ENCODE assay signal across 8 mouse cellular contexts in genomic region chr9:49594876-49595634, GRCm38 (mm10).
DNase-seq lines count a peak whose midpoint lies in the region; ATAC-seq lines count a peak whose summit lies in the region.
"Had no signal": no experiment of that assay in that cellular context is flagged by ENCODE, and none has a peak within 500 bp of the region (broad histone marks: within the 10 kb centered on the region; RNA-seq: fewer than 3 reads in every experiment).

No protein-coding gene starts in this region.

- no peak for DNase-seq in kidney, adult 18-20 months
- no peak for DNase-seq in T-cell, adult 2 months (ENCODE audit: low spot score)
- no peak for DNase-seq in left cerebral cortex, adult 8-10 months (ENCODE audit: low spot score in 2 of 2)

- peak overlapping the region; percentile 51; the same call in 1 of the 2 replicates for H3K27ac ChIP-seq in kidney, embryonic 15.5 days
- peak overlapping the region; percentile 78 for H3K27ac ChIP-seq in forebrain, embryonic 12.5 days
- H3K27ac ChIP-seq in hindbrain, embryonic 13.5 days: peak overlapping the region; percentile 88
- peak overlapping the region; percentile 73 for H3K27ac ChIP-seq in neural tube, embryonic 15.5 days (replicated peaks)
- H3K27ac ChIP-seq: liver, embryonic 15.5 days had no signal

- H3K9ac ChIP-seq in kidney, embryonic 15.5 days: no peak overlapping the region
- no peak overlapping the region for H3K9ac ChIP-seq in forebrain, embryonic 12.5 days
- H3K9ac ChIP-seq in hindbrain, embryonic 13.5 days: peak overlapping the region; percentile 64
- peak overlapping the region; percentile 36 for H3K9ac ChIP-seq in neural tube, embryonic 15.5 days (replicated peaks)
- H3K9ac ChIP-seq: liver, embryonic 15.5 days had no signal

- H3K4me3 ChIP-seq in kidney, embryonic 15.5 days (replicated peaks): no peak overlapping the region
- no peak overlapping the region for H3K4me3 ChIP-seq in forebrain, embryonic 12.5 days (replicated peaks)
- H3K4me3 ChIP-seq in hindbrain, embryonic 13.5 days: no peak overlapping the region
- no peak overlapping the region for H3K4me3 ChIP-seq in neural tube, embryonic 15.5 days (replicated peaks)
- H3K4me3 ChIP-seq: liver, embryonic 15.5 days had no signal

- peak; percentile 29; the same call in 1 of the 2 replicates for ATAC-seq in kidney, embryonic 15.5 days (replicated peaks; ENCODE audit: low FRiP score)
- 0 out of 2 replicates have a peak, but pooled peaks have one; percentile 10 for ATAC-seq in forebrain, embryonic 12.5 days (ENCODE audit: low FRiP score)
- peak; percentile 43 for ATAC-seq in hindbrain, embryonic 13.5 days (ENCODE audit: low FRiP score)
- ATAC-seq in neural tube, embryonic 15.5 days (ENCODE audit: low FRiP score): no peak

- H3K27me3 ChIP-seq in kidney, embryonic 15.5 days: no peaks in the 10 kb centered on the region
- no peaks in the 10 kb centered on the region for H3K27me3 ChIP-seq in forebrain, embryonic 12.5 days
- H3K27me3 ChIP-seq in hindbrain, embryonic 13.5 days: no peaks in the 10 kb centered on the region
- no peaks in the 10 kb centered on the region for H3K27me3 ChIP-seq in neural tube, embryonic 15.5 days (replicated peaks)
- H3K27me3 ChIP-seq: liver, embryonic 15.5 days had no signal

- H3K4me2 ChIP-seq in kidney, embryonic 15.5 days: peak overlapping the region; percentile 39
- H3K4me2 ChIP-seq in forebrain, embryonic 12.5 days: peak overlapping the region; percentile 8
- peak overlapping the region; percentile 17 for H3K4me2 ChIP-seq in hindbrain, embryonic 13.5 days
- peak overlapping the region; percentile 33 for H3K4me2 ChIP-seq in neural tube, embryonic 15.5 days
- H3K4me2 ChIP-seq: liver, embryonic 15.5 days had no signal

- 29% methylated on average over 7 of the region's 7 CpGs for WGBS in kidney, embryonic 15.5 days
- WGBS in forebrain, embryonic 12.5 days: 24% methylated on average over 7 of the region's 7 CpGs
- WGBS in hindbrain, embryonic 13.5 days: 23% methylated on average over 7 of the region's 7 CpGs
- 15% methylated on average over 7 of the region's 7 CpGs for WGBS in neural tube, embryonic 15.5 days

- H3K4me1 ChIP-seq in kidney, embryonic 15.5 days: peaks cover 37% of the 10 kb centered on the region
- H3K4me1 ChIP-seq in forebrain, embryonic 12.5 days: peaks cover 55% of the 10 kb centered on the region
- H3K4me1 ChIP-seq in hindbrain, embryonic 13.5 days (replicated peaks): peaks cover 72% of the 10 kb centered on the region
- peaks cover 71% of the 10 kb centered on the region for H3K4me1 ChIP-seq in neural tube, embryonic 15.5 days
- H3K4me1 ChIP-seq: liver, embryonic 15.5 days had no signal

- H3K36me3 ChIP-seq in kidney, embryonic 15.5 days: no peaks in the 10 kb centered on the region; the same call in 1 of the 2 replicates
- H3K36me3 ChIP-seq in forebrain, embryonic 12.5 days (replicated peaks): no peaks in the 10 kb centered on the region
- no peaks in the 10 kb centered on the region for H3K36me3 ChIP-seq in hindbrain, embryonic 13.5 days
- no peaks in the 10 kb centered on the region for H3K36me3 ChIP-seq in neural tube, embryonic 15.5 days
- H3K36me3 ChIP-seq: liver, embryonic 15.5 days had no signal

- no peaks in the 10 kb centered on the region for H3K9me3 ChIP-seq in kidney, embryonic 15.5 days (replicated peaks)
- H3K9me3 ChIP-seq in forebrain, embryonic 12.5 days: no peaks in the 10 kb centered on the region
- H3K9me3 ChIP-seq in hindbrain, embryonic 13.5 days: no peaks in the 10 kb centered on the region
- H3K9me3 ChIP-seq in neural tube, embryonic 15.5 days (replicated peaks): no peaks in the 10 kb centered on the region
- H3K9me3 ChIP-seq: liver, embryonic 15.5 days had no signal

Comparison
In these comparisons a context has a peak if more than half of its experiments do, and no peak if none do; other contexts are left out.
1. H3K9ac ChIP-seq: peak in hindbrain, embryonic 13.5 days (single experiment) and neural tube, embryonic 15.5 days (single experiment); none in kidney, embryonic 15.5 days (single experiment) and forebrain, embryonic 12.5 days (single experiment).
2. Peak in every context shown above with its lines, with median percentiles within 50 percentile points of each other: H3K27ac ChIP-seq and H3K4me2 ChIP-seq.